Mouse (Mus musculus): ENCODE data around the gene Aak1. TPM values are rescaled to one million over a fixed set of nuclear protein-coding genes. Genes with fewer than 3 reads are reported as not detected.
"Not testable (repeated sequence)": the region's sequence is repeated elsewhere in the genome, so short reads cannot be mapped to it uniquely, and the experiment has no call there.

Aak1 gene
- total RNA-seq, 2 experiments from 2014 or later = 6.5 to 28.2 TPM

DNA sequence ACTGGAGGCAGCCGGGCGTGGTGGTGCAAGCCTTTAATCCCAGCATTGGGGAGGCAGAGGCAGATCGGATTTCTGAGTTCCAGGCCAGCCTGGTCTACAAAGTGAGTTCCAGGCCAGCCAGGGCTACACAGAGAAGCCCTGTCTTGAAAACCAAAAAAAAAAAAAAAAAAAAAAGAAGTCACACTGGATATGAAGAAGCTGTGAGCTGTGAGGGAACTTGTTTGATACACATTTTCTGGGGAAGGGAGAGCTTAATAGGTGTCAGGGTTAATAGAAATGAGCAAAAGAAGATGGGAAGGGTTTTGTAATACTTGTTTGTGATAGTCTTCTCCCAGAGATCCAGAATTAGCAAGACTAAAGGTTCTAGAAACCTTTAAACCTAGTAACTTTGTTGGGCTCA is 196.2 kb downstream of the Aak1 start:
- ATAC-seq (replicated peaks; ENCODE audit: poor library complexity, severe bottlenecking) = no peak

DNA sequence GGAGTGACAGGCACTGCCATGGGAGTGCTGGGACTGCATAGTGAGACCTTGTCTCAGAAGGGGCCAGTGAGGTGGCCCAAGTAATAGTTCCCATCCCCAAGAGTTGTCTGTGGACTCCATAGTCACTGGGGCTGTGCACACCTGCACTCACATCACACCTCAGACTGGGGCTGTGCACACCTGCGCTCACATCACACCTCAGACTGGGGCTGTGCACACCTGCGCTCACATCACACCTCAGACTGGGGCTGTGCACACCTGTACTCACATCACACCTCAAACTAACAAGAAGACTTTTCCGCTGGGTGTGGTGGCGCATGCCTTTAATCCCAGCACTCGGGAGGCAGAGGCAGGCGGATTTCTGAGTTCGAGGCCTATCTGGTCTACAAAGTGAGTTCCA is 199.4 kb downstream of the Aak1 start:
- ATAC-seq (replicated peaks; ENCODE audit: poor library complexity, severe bottlenecking) = not testable (repeated sequence)

GRCm38 (mm10) chr6:87051886-87052425 is 202.6 kb downstream of the Aak1 start:
- no peak for ATAC-seq (replicated peaks; ENCODE audit: poor library complexity, severe bottlenecking)

Other genes with a start within 250 kb of the Aak1 start
- not detected in 2 replicates for gene Asprv1, start 221.4 kb upstream of the Aak1 start, total RNA-seq (2014; fragmentation: Nextera tagmentation)
- gene Asprv1, start 221.4 kb upstream of the Aak1 start, total RNA-seq (2017) = 0.98 TPM in 1 of 2 replicates, not detected in the other
- 5.3 and 7.3 TPM in 2 replicates for gene Mxd1, start 180.4 kb upstream of the Aak1 start, total RNA-seq (2014; fragmentation: Nextera tagmentation)
- gene Mxd1, start 180.4 kb upstream of the Aak1 start, total RNA-seq (2017) = 16.3 and 20.0 TPM in 2 replicates
- gene Snrnp27, start 165.0 kb upstream of the Aak1 start, total RNA-seq (2014; fragmentation: Nextera tagmentation) = 58.6 and 108 TPM in 2 replicates
- gene Snrnp27, start 165.0 kb upstream of the Aak1 start, total RNA-seq (2017) = 112 and 131 TPM in 2 replicates
- 28.3 and 31.7 TPM in 2 replicates for gene Gmcl1, start 116.1 kb upstream of the Aak1 start, total RNA-seq (2014; fragmentation: Nextera tagmentation)
- 32.0 and 33.9 TPM in 2 replicates for gene Gmcl1, start 116.1 kb upstream of the Aak1 start, total RNA-seq (2017)
- 11.9 and 16.4 TPM in 2 replicates for gene Anxa4, start 55.9 kb upstream of the Aak1 start, total RNA-seq (2014; fragmentation: Nextera tagmentation)
- gene Anxa4, start 55.9 kb upstream of the Aak1 start, total RNA-seq (2017) = 16.4 and 17.7 TPM in 2 replicates
- gene Nfu1, start 159.7 kb downstream of the Aak1 start, total RNA-seq (2014; fragmentation: Nextera tagmentation) = 84.0 and 103 TPM in 2 replicates
- 57.8 and 80.8 TPM in 2 replicates for gene Nfu1, start 159.7 kb downstream of the Aak1 start, total RNA-seq (2017)
- 17.9 and 23.4 TPM in 2 replicates for gene Gfpt1, start 193.3 kb downstream of the Aak1 start, total RNA-seq (2014; fragmentation: Nextera tagmentation)
- 22.4 and 26.8 TPM in 2 replicates for gene Gfpt1, start 193.3 kb downstream of the Aak1 start, total RNA-seq (2017)

All from granulocyte monocyte progenitor cell, adult 5-6 weeks (primary cell).